Mouse (Mus musculus) heart, postnatal 0 days (tissue): ENCODE results near the gene Epc2. TPM values are rescaled to one million over a fixed set of nuclear protein-coding genes. Genes with fewer than 3 reads are reported as not detected.

Source experiments
- ATAC-seq: fragments of 200-750 bp; cut with Nextera tagmentation; 2 replicates; pipeline ENCODE4 v1.8.0; 2017; ENCODE audit warnings: low read depth, moderate number of reproducible peaks, moderate library complexity; ENCODE audit not compliant: insufficient read depth
- DNase-seq: peaks from one replicate; pipeline ENCODE4 v3.0.0-alpha.2; 2016; ENCODE audit warnings: low spot score
- H3K27ac ChIP-seq: fragments of 300-500 bp; sonication (generic); 2 replicates; pipeline ENCODE4 v1.5.1; 2014; ENCODE audit warnings: low read depth, mild to moderate bottlenecking
- H3K27me3 ChIP-seq: fragments of 300-500 bp; sonication (generic); 2 replicates; pipeline ENCODE4 v1.6.1; 2014; ENCODE audit warnings: low read length, mixed read lengths; ENCODE audit not compliant: control insufficient read depth, insufficient read depth
- H3K36me3 ChIP-seq: fragments of 300-500 bp; sonication (generic); replicated peaks from 2 replicates; pipeline ENCODE4 v1.6.1; 2014; ENCODE audit warnings: low read length, mixed read lengths; ENCODE audit not compliant: control insufficient read depth, insufficient read depth
- H3K4me1 ChIP-seq: fragments of 300-500 bp; sonication (generic); 2 replicates; pipeline ENCODE4 v1.6.1; 2014; ENCODE audit warnings: antibody characterized with exemption; ENCODE audit not compliant: control insufficient read depth, insufficient read depth
- H3K4me2 ChIP-seq: fragments of 300-500 bp; sonication (generic); 2 replicates; pipeline ENCODE4 v1.6.1; 2014; ENCODE audit warnings: low read depth, mild to moderate bottlenecking, low read length, moderate library complexity
- H3K4me3 ChIP-seq: fragments of 300-500 bp; sonication (generic); 2 replicates; pipeline ENCODE4 v1.5.1; 2014; ENCODE audit warnings: low read depth, low read length
- H3K9ac ChIP-seq: fragments of 300-500 bp; sonication (generic); replicated peaks from 2 replicates; pipeline ENCODE4 v1.6.1; 2014; ENCODE audit warnings: low read depth, low read length, mixed read lengths
- H3K9me3 ChIP-seq: fragments of 300-500 bp; sonication (generic); replicated peaks from 2 replicates; pipeline ENCODE4 v1.6.1; 2016; ENCODE audit warnings: low read length; ENCODE audit not compliant: control insufficient read depth
- CTCF ChIP-seq: IDR thresholded peaks from 2 replicates; pipeline ENCODE4 v1.5.1; 2016; ENCODE audit warnings: antibody characterized with exemption, control low read depth, low read depth
- EP300 ChIP-seq: IDR thresholded peaks from 2 replicates; pipeline ENCODE4 v1.6.1; 2016; ENCODE audit warnings: antibody characterized with exemption, low read depth
- WGBS: fragments of 180-500 bp; shearing (Covaris S2); extraction: QIAGEN DNeasy Blood & Tissue Kit; methylation state at CpG from one replicate; pipeline ENCODE4 v1.1.7; 2014; 5-methylcytosine and 5-hydroxymethylcytosine counted together
- polyA plus RNA-seq: library from polyadenylated mRNA; unstranded; fragments of >200 nt; fragmentation: Nextera tagmentation; extraction: Ambion mirVana; gene quantifications from 2 replicates; pipeline ENCODE4 v1.2.1, GENCODE M21; 2015
- total RNA-seq: library from RNA; depleted of rRNA; stranded (reverse); fragments of >200 nt; gene quantifications from 2 replicates; pipeline ENCODE4 v1.2.3, GENCODE M21; 2014; ENCODE audit warnings: low replicate concordance

The Epc2 gene
- total and polyA plus RNA-seq, 2 experiments from 2014 or later = 3.2 to 7.1 TPM

GRCm38 (mm10) chr2:49446238-49446637, 5.0 kb upstream of the Epc2 start:
- no peaks in the 10 kb centered on the region for H3K9me3 ChIP-seq
- no peaks in the 10 kb centered on the region for H3K4me1 ChIP-seq
- no peak overlapping the region for H3K4me2 ChIP-seq
- H3K4me3 ChIP-seq = no peak overlapping the region
- WGBS = 63% methylated on average over 2 of the region's 2 CpGs
- H3K27ac ChIP-seq = no peak overlapping the region
- H3K36me3 ChIP-seq = no peaks in the 10 kb centered on the region
- H3K27me3 ChIP-seq = no peaks in the 10 kb centered on the region
- no peak for DNase-seq
- H3K9ac ChIP-seq = no peak overlapping the region
- no peak for ATAC-seq
- no peak for TF ChIP-seq CTCF
- TF ChIP-seq EP300 = no peak

- no peak for ATAC-seq
- H3K27ac ChIP-seq = no peak overlapping the region
- no peaks in the 10 kb centered on the region for H3K4me1 ChIP-seq
- WGBS = 55% methylated on average over 8 of the region's 8 CpGs
- H3K9me3 ChIP-seq = no peaks in the 10 kb centered on the region
- H3K9ac ChIP-seq = no peak overlapping the region
- H3K27me3 ChIP-seq = no peaks in the 10 kb centered on the region
- H3K4me2 ChIP-seq = no peak overlapping the region
- no peak for DNase-seq
- no peak overlapping the region for H3K4me3 ChIP-seq
- H3K36me3 ChIP-seq = no peaks in the 10 kb centered on the region
- TF ChIP-seq EP300 = no peak
- TF ChIP-seq CTCF = peak; percentile 31
Observed at GRCm38 (mm10) chr2:49447586-49448475, 3.5 kb upstream of the Epc2 start.

GRCm38 (mm10) chr2:49450467-49450866, 819 bp upstream of the Epc2 start:
- Histone ChIP-seq H3K27me3 (no peaks in the 10 kb centered on the region), H3K27ac (no peak overlapping the region), H3K4me2 (peak overlapping the region; percentile 92), H3K36me3 (no peaks in the 10 kb centered on the region), H3K9me3 (no peaks in the 10 kb centered on the region), H3K4me3 (peak overlapping the region; percentile 81), H3K4me1 (no peaks in the 10 kb centered on the region), H3K9ac (peak overlapping the region; percentile 96)
- DNase-seq (no peak), ATAC-seq (no peak)
- WGBS = 24% methylated on average over 4 of the region's 4 CpGs
- TF ChIP-seq CTCF = no peak
- no peak for TF ChIP-seq EP300

- WGBS = 0% methylated on average over 38 of the region's 64 CpGs
- ATAC-seq (peak; percentile 83), DNase-seq (peak; percentile 86)
Observed at GRCm38 (mm10) chr2:49451637-49452211, 438 bp downstream of the Epc2 start.

DNA sequence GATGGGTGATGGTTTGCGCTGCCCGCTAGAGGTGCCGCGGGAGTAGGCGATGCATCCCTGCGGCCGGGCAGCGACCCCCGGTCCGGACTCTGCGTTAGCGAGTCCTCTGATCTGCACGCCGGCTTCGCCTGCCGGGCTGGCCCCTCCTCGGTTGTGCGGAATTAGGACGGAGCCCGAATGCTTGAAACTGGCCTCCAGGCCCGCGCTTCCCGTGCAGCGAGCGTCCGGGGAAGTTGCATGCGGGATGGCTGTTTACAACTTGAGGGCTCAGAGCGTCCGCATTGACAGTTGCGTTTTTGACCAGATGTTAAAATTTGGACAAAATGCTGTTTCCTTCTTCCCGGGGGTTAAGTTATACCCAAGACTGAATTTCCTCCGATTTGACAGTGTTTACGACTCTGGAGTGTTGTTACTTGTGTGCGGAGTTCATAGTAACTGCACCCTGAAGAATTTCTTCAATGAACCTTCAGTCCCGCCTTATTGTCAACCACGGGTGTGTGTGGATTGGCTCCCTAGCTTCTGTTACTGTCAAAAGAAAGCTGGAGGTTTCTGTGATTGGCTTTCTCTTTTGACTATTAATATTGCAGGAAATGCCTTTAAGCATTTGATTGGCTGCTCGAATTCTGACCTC, 1.3 kb downstream of the Epc2 start:
- ATAC-seq (peak; percentile 47), DNase-seq (peak; percentile 92)
- Histone ChIP-seq H3K9ac (peak overlapping the region; percentile 96), H3K4me3 (peak overlapping the region; percentile 81), H3K27ac (peak overlapping the region; percentile 100), H3K36me3 (no peaks in the 10 kb centered on the region), H3K9me3 (no peaks in the 10 kb centered on the region), H3K4me2 (peak overlapping the region; percentile 92), H3K27me3 (no peaks in the 10 kb centered on the region), H3K4me1 (no peaks in the 10 kb centered on the region; the same call in 1 of the 2 replicates)
- TF ChIP-seq CTCF (no peak), EP300 (no peak)
- WGBS = under 1% methylated on average over 37 of the region's 37 CpGs

More at GRCm38 (mm10) chr2:49451637-49452211, 438 bp downstream of the Epc2 start:
- H3K9ac ChIP-seq = peak overlapping the region; percentile 96
- TF ChIP-seq CTCF = peak; percentile 29
- TF ChIP-seq EP300 = peak; percentile 78
- peak overlapping the region; percentile 100 for H3K27ac ChIP-seq
- H3K4me3 ChIP-seq = peak overlapping the region; percentile 81
- H3K27me3 ChIP-seq = no peaks in the 10 kb centered on the region
- H3K4me2 ChIP-seq = peak overlapping the region; percentile 92
- no peaks in the 10 kb centered on the region; the same call in 1 of the 2 replicates for H3K4me1 ChIP-seq
- H3K9me3 ChIP-seq = no peaks in the 10 kb centered on the region
- H3K36me3 ChIP-seq = no peaks in the 10 kb centered on the region
